Mouse (Mus musculus): ENCODE results near the gene Cdca4.

Cdca4 gene

GRCm38 (mm10) chr12:112798716-112799115, 30.5 kb downstream of the Cdca4 start:
- DNase-seq (ENCODE audit: low spot score), result no peak

GRCm38 (mm10) chr12:112798332-112798681, 30.9 kb downstream of the Cdca4 start:
- DNase-seq (ENCODE audit: low spot score), result no peak

GRCm38 (mm10) chr12:112797672-112798331, 31.4 kb downstream of the Cdca4 start:
- no peak for DNase-seq (ENCODE audit: low spot score)

GRCm38 (mm10) chr12:112796551-112797510, 32.4 kb downstream of the Cdca4 start:
- DNase-seq (ENCODE audit: low spot score), result no peak

GRCm38 (mm10) chr12:112795466-112796104, 33.6 kb downstream of the Cdca4 start:
- DNase-seq (ENCODE audit: low spot score), result no peak

- no peak for DNase-seq (ENCODE audit: low spot score)
Measured at GRCm38 (mm10) chr12:112794998-112795397, 34.2 kb downstream of the Cdca4 start.

GRCm38 (mm10) chr12:112794356-112794816, 34.8 kb downstream of the Cdca4 start:
- no peak for DNase-seq (ENCODE audit: low spot score)

GRCm38 (mm10) chr12:112793601-112794355, 35.4 kb downstream of the Cdca4 start:
- no peak for DNase-seq (ENCODE audit: low spot score)

GRCm38 (mm10) chr12:112791026-112791425, 38.2 kb downstream of the Cdca4 start:
- no peak for DNase-seq (ENCODE audit: low spot score)

- DNase-seq (ENCODE audit: low spot score), result peak; percentile 2
Measured at GRCm38 (mm10) chr12:112774481-112774880, 54.7 kb downstream of the Cdca4 start.

- no peak for DNase-seq (ENCODE audit: low spot score)
Measured at GRCm38 (mm10) chr12:112774026-112774425, 55.2 kb downstream of the Cdca4 start.

- DNase-seq (ENCODE audit: low spot score), result no peak
Measured at GRCm38 (mm10) chr12:112773366-112773765, 55.9 kb downstream of the Cdca4 start.

- no peak for DNase-seq (ENCODE audit: low spot score)
Measured at GRCm38 (mm10) chr12:112772306-112772705, 56.9 kb downstream of the Cdca4 start.

- no peak for DNase-seq (ENCODE audit: low spot score)
Measured at GRCm38 (mm10) chr12:112770396-112770795, 58.8 kb downstream of the Cdca4 start.
